Mouse (Mus musculus) layer of hippocampus, postnatal 14 days (tissue): ENCODE data around the gene Zfp866. TPM values are rescaled to one million over a fixed set of nuclear protein-coding genes. Genes with fewer than 3 reads are reported as not detected.

ENCODE experiments used
- DNase-seq, 2 experiments: peaks; one replicate each; pipeline ENCODE4 v3.0.0; 2021 to 2022; ENCODE audit warnings: low spot score in 2 of 2, mixed read lengths in 1 of 2
- total RNA-seq, 2 experiments: library from RNA; stranded (reverse); gene quantifications; 2 replicates each; pipeline ENCODE4 v1.2.3; 2021

Gene Zfp866
- total RNA-seq, 2 experiments from 2014 or later: 29.8 to 30.4 TPM

DNA sequence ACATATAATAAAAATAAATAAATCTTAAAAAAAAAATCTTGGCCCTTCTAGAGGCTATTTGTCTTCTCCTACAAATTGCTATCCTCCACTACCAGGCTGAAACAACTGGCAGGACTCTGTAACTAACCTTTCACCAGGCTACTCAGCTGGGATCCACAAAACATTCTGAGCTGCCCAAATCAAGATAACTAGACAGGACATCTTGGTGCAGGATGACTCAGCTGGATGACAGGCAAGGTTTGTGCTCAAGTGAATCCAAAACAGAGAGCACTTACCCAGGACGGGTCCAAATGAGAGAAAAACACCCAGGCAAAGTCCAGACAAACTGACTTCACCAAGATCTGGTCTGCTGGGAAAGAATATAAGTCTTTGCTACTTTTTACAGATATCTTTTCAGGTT is 55.5 kb downstream of the Zfp866 start:
- no peak for DNase-seq

DNA sequence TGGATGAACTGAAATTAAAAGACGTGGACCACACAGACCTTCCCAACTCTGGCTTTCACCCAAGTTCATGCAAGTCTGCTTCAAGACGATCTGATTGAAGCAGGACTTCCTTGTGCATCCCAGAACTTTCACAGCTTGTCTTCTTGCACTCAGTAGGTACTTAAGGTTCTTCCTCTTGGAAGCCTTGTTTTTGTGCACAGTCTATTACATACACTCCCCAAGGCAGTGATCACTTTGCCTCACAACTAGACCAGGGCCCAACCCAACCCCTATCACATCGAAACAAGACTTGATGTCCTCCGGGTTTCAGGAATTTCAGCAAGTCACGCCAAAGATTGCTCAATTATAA is 73.8 kb downstream of the Zfp866 start:
- no peak for DNase-seq

DNA sequence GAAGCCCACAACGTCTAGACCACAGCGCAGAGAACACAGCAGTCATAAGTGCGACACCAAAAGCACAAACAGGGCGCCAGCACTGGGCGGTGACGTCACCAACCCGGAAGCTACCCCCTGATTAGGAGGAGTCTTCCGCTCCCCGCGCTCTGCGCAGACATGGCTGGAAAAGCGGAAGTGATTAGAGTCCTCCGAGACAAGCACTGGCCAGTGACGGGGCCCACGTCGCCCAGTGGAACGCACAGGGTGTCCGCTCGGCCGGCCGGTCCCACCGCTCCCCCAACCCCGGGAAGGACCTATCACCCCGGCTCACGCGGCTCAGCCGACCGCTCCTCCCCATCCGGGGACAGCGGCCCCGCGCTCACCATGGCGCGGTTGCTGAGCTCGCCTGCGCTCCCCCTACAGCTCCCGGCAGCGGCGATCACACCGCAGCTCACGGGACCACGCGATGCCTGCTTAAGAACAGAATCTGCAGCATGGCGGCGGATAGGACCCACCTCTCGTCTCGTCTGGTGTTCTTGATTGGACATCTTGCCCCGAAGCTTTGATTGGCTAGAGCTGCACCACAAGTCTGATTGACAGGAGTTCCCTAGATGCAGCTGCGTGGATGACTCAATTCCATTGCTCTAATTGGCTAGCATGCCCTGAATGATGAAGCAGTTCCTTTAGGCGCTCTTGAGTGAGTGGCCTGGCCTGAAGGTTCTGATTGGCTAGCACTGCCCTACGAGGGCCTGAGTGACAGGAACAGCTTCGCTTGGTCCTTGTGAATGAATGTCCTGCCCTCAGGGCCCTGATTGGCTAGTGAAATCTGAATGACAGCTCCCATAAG is 74.4 kb downstream of the Zfp866 start:
- peak; percentile 91 to 99 for DNase-seq

DNA sequence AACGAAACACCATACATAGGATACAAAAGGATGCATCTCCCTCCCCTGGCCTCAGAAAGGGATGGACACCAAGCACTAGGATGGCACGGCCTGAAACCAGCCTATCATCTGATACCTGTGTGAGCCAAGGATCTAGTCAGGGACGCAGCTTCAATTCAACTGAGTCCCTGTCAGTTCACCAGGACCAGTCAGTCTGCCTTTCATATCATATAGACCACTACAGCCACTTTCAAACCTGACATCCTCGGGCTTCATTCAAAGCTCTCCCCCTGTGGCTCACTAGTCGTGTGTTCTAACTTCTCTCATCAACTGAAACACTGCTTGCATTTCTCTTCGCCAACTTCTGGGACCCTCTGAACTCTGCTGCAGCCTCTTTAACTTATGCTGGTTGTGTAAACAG is 75.6 kb downstream of the Zfp866 start:
- DNase-seq: no peak

DNA sequence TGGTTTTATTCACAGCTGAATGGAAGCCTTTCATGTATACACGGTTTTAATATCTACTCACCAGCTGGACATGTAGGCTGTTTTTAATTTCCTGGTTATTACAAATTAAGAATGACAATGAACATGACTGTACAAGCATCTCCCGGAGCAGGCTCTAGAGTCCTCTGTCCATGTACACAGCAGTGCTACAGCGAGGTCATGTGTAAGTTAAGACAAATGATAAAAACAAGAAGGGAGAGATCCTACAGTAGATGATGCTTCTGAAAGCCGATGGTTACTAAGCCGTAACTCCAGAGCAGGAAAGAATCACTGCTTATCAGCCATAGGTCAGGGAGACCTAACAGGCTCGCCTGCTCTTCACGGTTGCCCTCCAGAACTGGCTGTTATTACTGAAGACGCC is 77.5 kb downstream of the Zfp866 start:
- DNase-seq: no peak

Other genes starting within 250 kb of the Zfp866 start
- gene Zfp868, start 165.6 kb downstream of the Zfp866 start, total RNA-seq: 10 to 100 TPM; 16.6 to 19.4 TPM
- gene Zfp964, start 136.7 kb downstream of the Zfp866 start, total RNA-seq: 1 to 10 TPM; 3.6 to 4.1 TPM
- gene Zfp869, start 80.5 kb downstream of the Zfp866 start, total RNA-seq: 10 to 100 TPM; 14.8 to 16.3 TPM
- 1 to 10 TPM; 4.1 to 5.2 TPM for gene Zfp963, start 41.2 kb downstream of the Zfp866 start, total RNA-seq
- 1 to 10 TPM in 1 of 2 experiments, under 1 TPM in 1; 0.81 to 1.8 TPM for gene Gm20422, start 16.3 kb downstream of the Zfp866 start, total RNA-seq
- 10 to 100 TPM; 44.3 to 44.5 TPM for gene Atp13a1, start within 50 bp of the Zfp866 start, total RNA-seq
- 10 to 100 TPM; 19.2 to 20.5 TPM for gene Gmip, start 17.5 kb upstream of the Zfp866 start, total RNA-seq
- gene Lpar2, start 31.3 kb upstream of the Zfp866 start, total RNA-seq: 1 to 10 TPM in 1 of 2 experiments, under 1 TPM in 1; 0.74 to 1.0 TPM
- gene Pbx4, start 41.3 kb upstream of the Zfp866 start, total RNA-seq: 10 to 100 TPM; 17.1 to 19.7 TPM
- gene Cilp2, start 96.5 kb upstream of the Zfp866 start, total RNA-seq: 1 to 10 TPM; 1.6 to 2.4 TPM
- under 1 TPM; 0.25 to 0.48 TPM for gene Tssk6, start 111.0 kb upstream of the Zfp866 start, total RNA-seq
- 100 to 1,000 TPM; 152 to 159 TPM for gene Ndufa13, start 111.4 kb upstream of the Zfp866 start, total RNA-seq
- gene Yjefn3, start 111.5 kb upstream of the Zfp866 start, total RNA-seq: 10 to 100 TPM; 19.8 to 24.6 TPM
- gene Gatad2a, start 205.2 kb upstream of the Zfp866 start, total RNA-seq: 10 to 100 TPM; 30.7 to 38.7 TPM